Mouse (Mus musculus) lung, postnatal 0 days (tissue): ENCODE measurements around the gene Lrrc57. TPM values are rescaled to one million over a fixed set of nuclear protein-coding genes. Genes with fewer than 3 reads are reported as not detected.
"Not testable (repeated sequence)": the region's sequence is repeated elsewhere in the genome, so short reads cannot be mapped to it uniquely, and the experiment has no call there.

Source experiments
- ATAC-seq: fragments of 200-750 bp; cut with Nextera tagmentation; 2 replicates; pipeline ENCODE4 v1.8.0; 2017; ENCODE audit warnings: moderate library complexity
- DNase-seq: peaks from one replicate; pipeline ENCODE4 v3.0.0-alpha.2; 2016; ENCODE audit warnings: low spot score
- H3K27ac ChIP-seq: fragments of 300-500 bp; sonication (generic); 2 replicates; pipeline ENCODE4 v1.5.1; 2014; ENCODE audit warnings: antibody characterized with exemption, mild to moderate bottlenecking, low read length, mixed read lengths
- H3K27me3 ChIP-seq: fragments of 300-500 bp; sonication (generic); replicated peaks from 2 replicates; pipeline ENCODE4 v1.6.1; 2014; ENCODE audit warnings: low read length, mixed read lengths; ENCODE audit not compliant: insufficient read depth
- H3K36me3 ChIP-seq: fragments of 300-500 bp; sonication (generic); 2 replicates; pipeline ENCODE4 v1.6.1; 2014; ENCODE audit warnings: low read length, mixed read lengths; ENCODE audit not compliant: insufficient read depth
- H3K4me1 ChIP-seq: fragments of 300-500 bp; sonication (generic); 2 replicates; pipeline ENCODE4 v1.6.1; 2014; ENCODE audit warnings: antibody characterized with exemption, low read depth, low read length, mixed read lengths; ENCODE audit not compliant: insufficient read depth
- H3K4me2 ChIP-seq: fragments of 300-500 bp; sonication (generic); replicated peaks from 2 replicates; pipeline ENCODE4 v1.6.1; 2014; ENCODE audit warnings: low read depth, mild to moderate bottlenecking, low read length, moderate library complexity, mixed read lengths
- H3K4me3 ChIP-seq: fragments of 300-500 bp; sonication (generic); 2 replicates; pipeline ENCODE4 v1.5.1; 2014; ENCODE audit warnings: low read depth, low read length
- H3K9ac ChIP-seq: fragments of 300-500 bp; sonication (generic); replicated peaks from 2 replicates; pipeline ENCODE4 v1.6.1; 2014; ENCODE audit warnings: low read depth, mild to moderate bottlenecking
- H3K9me3 ChIP-seq: fragments of 300-500 bp; sonication (generic); 2 replicates; pipeline ENCODE4 v1.6.1; 2016; ENCODE audit warnings: low read length, mixed read lengths
- CTCF ChIP-seq: IDR thresholded peaks from 2 replicates; pipeline ENCODE4 v1.5.1; 2016; ENCODE audit warnings: antibody characterized with exemption, mild to moderate bottlenecking
- EP300 ChIP-seq: IDR thresholded peaks from 2 replicates; pipeline ENCODE4 v1.6.1; 2016; ENCODE audit warnings: antibody characterized with exemption, mild to moderate bottlenecking, control low read depth
- WGBS: fragments of 180-500 bp; shearing (Covaris S2); extraction: QIAGEN DNeasy Blood & Tissue Kit; methylation state at CpG from one replicate; pipeline ENCODE4 v1.1.7; 2014; 5-methylcytosine and 5-hydroxymethylcytosine counted together
- polyA plus RNA-seq: library from polyadenylated mRNA; unstranded; fragments of >200 nt; fragmentation: Nextera tagmentation; extraction: Ambion mirVana; gene quantifications from 2 replicates; pipeline ENCODE4 v1.2.1, GENCODE M21; 2015

Gene Lrrc57
- polyA plus RNA-seq, 1 experiment from 2014 or later: 24.7 TPM

GRCm38 (mm10) chr2:120578286-120578685, 31.0 kb downstream of the Lrrc57 start:
- Histone ChIP-seq H3K4me1 (peaks cover 5% of the 10 kb centered on the region; the same call in 1 of the 2 replicates), H3K9me3 (no peaks in the 10 kb centered on the region), H3K4me3 (no peak overlapping the region), H3K9ac (no peak overlapping the region), H3K27me3 (no peaks in the 10 kb centered on the region), H3K36me3 (no peaks in the 10 kb centered on the region; the same call in 1 of the 2 replicates), H3K4me2 (no peak overlapping the region), H3K27ac (peak overlapping the region; percentile 34)
- peak; percentile 89 for ATAC-seq
- TF ChIP-seq EP300 (peak; percentile 83), CTCF (no peak)
- WGBS: 40% methylated on average over 5 of the region's 5 CpGs
- peak; percentile 93 for DNase-seq

- 38% methylated on average over 4 of the region's 4 CpGs for WGBS
- no peaks in the 10 kb centered on the region for H3K27me3 ChIP-seq
- ATAC-seq: peak; percentile 70
- H3K9me3 ChIP-seq: no peaks in the 10 kb centered on the region
- H3K27ac ChIP-seq: peak overlapping the region; percentile 34
- TF ChIP-seq EP300 (no peak), CTCF (no peak)
- H3K36me3 ChIP-seq: no peaks in the 10 kb centered on the region; the same call in 1 of the 2 replicates
- DNase-seq: peak; percentile 36
- peaks cover 5% of the 10 kb centered on the region; the same call in 1 of the 2 replicates for H3K4me1 ChIP-seq
- H3K4me3 ChIP-seq: no peak overlapping the region
- H3K9ac ChIP-seq: no peak overlapping the region
- H3K4me2 ChIP-seq: no peak overlapping the region
Measured at GRCm38 (mm10) chr2:120577799-120578198, 31.5 kb downstream of the Lrrc57 start.

GRCm38 (mm10) chr2:120575978-120576377, 33.3 kb downstream of the Lrrc57 start:
- WGBS: 85% methylated on average over 2 of the region's 2 CpGs
- Histone ChIP-seq H3K9me3 (no peaks in the 10 kb centered on the region), H3K27ac (no peak overlapping the region), H3K36me3 (no peaks in the 10 kb centered on the region; the same call in 1 of the 2 replicates), H3K4me3 (no peak overlapping the region), H3K4me1 (peaks cover 5% of the 10 kb centered on the region; the same call in 1 of the 2 replicates), H3K4me2 (no peak overlapping the region), H3K9ac (no peak overlapping the region), H3K27me3 (no peaks in the 10 kb centered on the region)
- ATAC-seq (no peak), DNase-seq (no peak)
- TF ChIP-seq CTCF (no peak), EP300 (no peak)

GRCm38 (mm10) chr2:120575121-120575520, 34.2 kb downstream of the Lrrc57 start:
- TF ChIP-seq EP300 (no peak), CTCF (no peak)
- H3K4me1 ChIP-seq: peaks cover 5% of the 10 kb centered on the region; the same call in 1 of the 2 replicates
- no peak overlapping the region for H3K27ac ChIP-seq
- 86% methylated on average over 3 of the region's 3 CpGs for WGBS
- no peak overlapping the region for H3K4me3 ChIP-seq
- no peaks in the 10 kb centered on the region; the same call in 1 of the 2 replicates for H3K36me3 ChIP-seq
- no peak overlapping the region for H3K4me2 ChIP-seq
- no peaks in the 10 kb centered on the region for H3K9me3 ChIP-seq
- no peak for DNase-seq
- H3K27me3 ChIP-seq: no peaks in the 10 kb centered on the region
- ATAC-seq: no peak
- no peak overlapping the region for H3K9ac ChIP-seq

GRCm38 (mm10) chr2:120572161-120572560, 37.2 kb downstream of the Lrrc57 start:
- H3K4me2 ChIP-seq, H3K9ac ChIP-seq, H3K4me1 ChIP-seq, H3K27ac ChIP-seq, H3K9me3 ChIP-seq, H3K27me3 ChIP-seq, ATAC-seq, H3K36me3 ChIP-seq, H3K4me3 ChIP-seq: not testable (repeated sequence)
- 82% methylated on average over 3 of the region's 3 CpGs for WGBS
- peak; percentile 12 for DNase-seq

- Histone ChIP-seq H3K27me3 (no peaks in the 10 kb centered on the region), H3K4me1 (no peaks in the 10 kb centered on the region; the same call in 1 of the 2 replicates), H3K4me2 (no peak overlapping the region), H3K36me3 (no peaks in the 10 kb centered on the region), H3K27ac (no peak overlapping the region), H3K9me3 (no peaks in the 10 kb centered on the region), H3K9ac (no peak overlapping the region), H3K4me3 (no peak overlapping the region)
- TF ChIP-seq CTCF (no peak), EP300 (no peak)
- ATAC-seq: no peak
- 92% methylated on average over 3 of the region's 3 CpGs for WGBS
- DNase-seq: no peak
Measured at GRCm38 (mm10) chr2:120571081-120571480, 38.2 kb downstream of the Lrrc57 start.
